Mouse (Mus musculus): Measurements from ENCODE around the gene Mycbpap.

DNA sequence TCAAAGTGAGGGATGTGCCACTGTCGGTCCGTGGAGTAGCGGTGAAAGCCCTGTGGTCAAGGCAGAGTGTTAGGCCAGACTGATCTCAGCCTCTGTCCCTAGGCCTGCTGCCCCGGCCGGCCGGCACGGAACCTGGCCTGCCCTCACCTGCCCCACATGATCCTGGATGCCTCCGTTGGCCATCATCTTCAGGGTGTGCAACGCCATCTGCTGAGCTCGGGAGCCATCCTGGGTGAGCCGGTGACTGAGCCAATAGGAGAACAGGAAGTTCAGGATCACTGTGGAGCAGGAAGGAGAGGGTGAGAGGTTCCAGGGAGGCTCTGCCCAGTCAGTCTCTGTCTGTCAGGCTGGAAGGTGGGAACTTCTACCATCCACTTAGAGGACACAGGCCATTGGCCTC lies 38.1 kb downstream of the Mycbpap start:
- TF ChIP-seq CTCF (IDR thresholded peaks at IDR 0.05 in 2 of 3, conservative IDR thresholded peaks at IDR 0.05 in 1 of 3; ENCODE audit: control insufficient read depth in 1 of 3, insufficient read depth in 1 of 3, low read depth in 2 of 3, low read length in 3 of 3, poor library complexity in 1 of 3, severe bottlenecking in 1 of 3), result no peak
- TF ChIP-seq TBP (IDR thresholded peaks at IDR 0.05; ENCODE audit: low read depth, low read length), result no peak
- no peak for TF ChIP-seq JUND (IDR thresholded peaks at IDR 0.05; ENCODE audit: low read depth, low read length)
- no peak for TF ChIP-seq POLR2A (IDR thresholded peaks at IDR 0.05; ENCODE audit: control insufficient read depth in 1 of 2, insufficient read depth in 1 of 2, low read depth in 1 of 2, low read length in 2 of 2, poor library complexity in 1 of 2)
- TF ChIP-seq RAD21 (IDR thresholded peaks at IDR 0.05; ENCODE audit: low read depth, low read length), result no peak
- TF ChIP-seq CHD1 (IDR thresholded peaks at IDR 0.05; ENCODE audit: low read depth, low read length), result no peak
- TF ChIP-seq GATA1 (IDR thresholded peaks at IDR 0.05; ENCODE audit: low read depth, low read length), result no peak
- no peak for TF ChIP-seq ELF1 (IDR thresholded peaks at IDR 0.05; ENCODE audit: low read depth, low read length)
